Mouse (Mus musculus) lung, embryonic 16.5 days (tissue): ENCODE measurements around the gene Ddx5. TPM values are rescaled to one million over a fixed set of nuclear protein-coding genes. Genes with fewer than 3 reads are reported as not detected.
"Not testable (repeated sequence)": the region's sequence is repeated elsewhere in the genome, so short reads cannot be mapped to it uniquely, and the experiment has no call there.

Source experiments
- ATAC-seq: fragments of 200-750 bp; cut with Nextera tagmentation; 2 replicates; pipeline ENCODE4 v1.8.0; 2017; ENCODE audit warnings: low read depth, mild to moderate bottlenecking, moderate library complexity
- H3K27ac ChIP-seq: fragments of 300-500 bp; sonication (generic); 2 replicates; pipeline ENCODE4 v1.5.1; 2014; ENCODE audit warnings: mild to moderate bottlenecking, control low read depth, low read length
- H3K27me3 ChIP-seq: fragments of 300-500 bp; sonication (generic); 2 replicates; pipeline ENCODE4 v1.6.1; 2014; ENCODE audit warnings: low read depth, low read length, mixed read lengths; ENCODE audit not compliant: control insufficient read depth, insufficient read depth
- H3K36me3 ChIP-seq: fragments of 300-500 bp; sonication (generic); 2 replicates; pipeline ENCODE4 v1.6.1; 2014; ENCODE audit warnings: low read length; ENCODE audit not compliant: control insufficient read depth, insufficient read depth
- H3K4me1 ChIP-seq: fragments of 300-500 bp; sonication (generic); replicated peaks from 2 replicates; pipeline ENCODE4 v1.6.1; 2014; ENCODE audit warnings: low read length, mixed read lengths; ENCODE audit not compliant: control insufficient read depth, insufficient read depth
- H3K4me2 ChIP-seq: fragments of 300-500 bp; sonication (generic); 2 replicates; pipeline ENCODE4 v1.6.1; 2014; ENCODE audit warnings: low read depth, low read length, control low read depth
- H3K4me3 ChIP-seq: fragments of 300-500 bp; sonication (generic); 2 replicates; pipeline ENCODE4 v1.5.1; 2014; ENCODE audit warnings: mild to moderate bottlenecking, low read length, control low read depth
- H3K9ac ChIP-seq: fragments of 300-500 bp; sonication (generic); 2 replicates; pipeline ENCODE4 v1.6.1; 2014; ENCODE audit warnings: low read length, control low read depth
- H3K9me3 ChIP-seq: fragments of 300-500 bp; sonication (generic); 2 replicates; pipeline ENCODE4 v1.6.1; 2016; ENCODE audit warnings: low read length; ENCODE audit not compliant: control insufficient read depth
- WGBS: fragments of 180-500 bp; shearing (Covaris S2); extraction: QIAGEN DNeasy Blood & Tissue Kit; methylation state at CpG from one replicate; pipeline ENCODE4 v1.1.7; 2014; 5-methylcytosine and 5-hydroxymethylcytosine counted together
- polyA plus RNA-seq: library from polyadenylated mRNA; unstranded; fragments of >200 nt; fragmentation: Nextera tagmentation; extraction: Ambion mirVana; gene quantifications from 2 replicates; pipeline ENCODE4 v1.2.1, GENCODE M21; 2015

The Ddx5 gene
- polyA plus RNA-seq, 1 experiment from 2014 or later: 352 TPM

- 47% methylated on average over 5 of the region's 5 CpGs for WGBS
Observed at GRCm38 (mm10) chr11:106755583-106755982, 33.4 kb downstream of the Ddx5 start.

GRCm38 (mm10) chr11:106753314-106753713 lies 35.7 kb downstream of the Ddx5 start:
- Histone ChIP-seq H3K27ac (no peak overlapping the region), H3K27me3 (no peaks in the 10 kb centered on the region), H3K4me3 (no peak overlapping the region), H3K36me3 (no peaks in the 10 kb centered on the region), H3K4me1 (no peaks in the 10 kb centered on the region), H3K4me2 (no peak overlapping the region), H3K9ac (no peak overlapping the region), H3K9me3 (no peaks in the 10 kb centered on the region)
- 62% methylated on average over 6 of the region's 6 CpGs for WGBS
- ATAC-seq: no peak

More at GRCm38 (mm10) chr11:106755583-106755982, 33.4 kb downstream of the Ddx5 start:
- Histone ChIP-seq H3K27ac (no peak overlapping the region), H3K4me3 (no peak overlapping the region), H3K9ac (no peak overlapping the region), H3K4me2 (no peak overlapping the region), H3K36me3 (no peaks in the 10 kb centered on the region), H3K4me1 (no peaks in the 10 kb centered on the region), H3K9me3 (no peaks in the 10 kb centered on the region), H3K27me3 (no peaks in the 10 kb centered on the region)
- ATAC-seq: no peak

- H3K4me2 ChIP-seq: no peak overlapping the region
- 64% methylated on average over 7 of the region's 7 CpGs for WGBS
- H3K9ac ChIP-seq: no peak overlapping the region
- H3K4me3 ChIP-seq: no peak overlapping the region
- H3K36me3 ChIP-seq: no peaks in the 10 kb centered on the region
- H3K27ac ChIP-seq: no peak overlapping the region
- H3K4me1 ChIP-seq: no peaks in the 10 kb centered on the region
- ATAC-seq: no peak
- H3K9me3 ChIP-seq: no peaks in the 10 kb centered on the region
- no peaks in the 10 kb centered on the region for H3K27me3 ChIP-seq
Observed at GRCm38 (mm10) chr11:106752103-106752502, 36.9 kb downstream of the Ddx5 start.

- Histone ChIP-seq H3K27ac (no peak within 1 kb of the TSS), H3K4me1 (no peaks in the 10 kb centered on the region), H3K36me3 (no peaks in the 10 kb centered on the region), H3K9ac (no peak within 1 kb of the TSS), H3K9me3 (no peaks in the 10 kb centered on the region), H3K4me2 (no peak within 1 kb of the TSS), H3K27me3 (no peaks in the 10 kb centered on the region), H3K4me3 (no peak within 1 kb of the TSS)
- WGBS: 71% methylated on average over 17 of the region's 17 CpGs
- ATAC-seq: no peak
Observed at GRCm38 (mm10) chr11:106751039-106752018, 37.7 kb downstream of the Ddx5 start, which contains the start of gene Milr1. Milr1 (plus strand) TSS chr11:106751226.

GRCm38 (mm10) chr11:106750121-106750751 lies 38.7 kb downstream of the Ddx5 start, which contains the start of gene Pecam1:
Pecam1 (minus strand) TSS chr11:106750628.
- Histone ChIP-seq H3K4me3 (no peak within 1 kb of the TSS), H3K4me2 (no peak within 1 kb of the TSS), H3K9me3 (no peaks in the 10 kb centered on the region), H3K27ac (no peak within 1 kb of the TSS), H3K27me3 (no peaks in the 10 kb centered on the region), H3K36me3 (no peaks in the 10 kb centered on the region), H3K9ac (no peak within 1 kb of the TSS), H3K4me1 (no peaks in the 10 kb centered on the region)
- 64% methylated on average over 13 of the region's 13 CpGs for WGBS
- 0 out of 2 replicates have a peak, but pooled peaks have one; percentile 43 for ATAC-seq

- not testable (repeated sequence) for H3K27ac ChIP-seq, ATAC-seq, H3K4me1 ChIP-seq, H3K9ac ChIP-seq, H3K27me3 ChIP-seq, H3K4me3 ChIP-seq, H3K36me3 ChIP-seq, H3K4me2 ChIP-seq, H3K9me3 ChIP-seq
- WGBS: 93% methylated on average over 7 of the region's 7 CpGs
Observed at GRCm38 (mm10) chr11:106749557-106750120, 39.3 kb downstream of the Ddx5 start.

GRCm38 (mm10) chr11:106744949-106745348 lies 44.0 kb downstream of the Ddx5 start:
- H3K36me3 ChIP-seq: no peaks in the 10 kb centered on the region
- WGBS: 88% methylated on average over 5 of the region's 5 CpGs
- no peak for ATAC-seq
- no peak overlapping the region for H3K9ac ChIP-seq
- no peaks in the 10 kb centered on the region for H3K9me3 ChIP-seq
- no peaks in the 10 kb centered on the region for H3K27me3 ChIP-seq
- H3K4me1 ChIP-seq: no peaks in the 10 kb centered on the region
- no peak overlapping the region for H3K4me3 ChIP-seq
- no peak overlapping the region for H3K4me2 ChIP-seq
- no peak overlapping the region for H3K27ac ChIP-seq

GRCm38 (mm10) chr11:106742388-106742841 lies 46.6 kb downstream of the Ddx5 start:
- Histone ChIP-seq H3K4me3 (no peak overlapping the region), H3K9me3 (no peaks in the 10 kb centered on the region), H3K36me3 (no peaks in the 10 kb centered on the region), H3K9ac (no peak overlapping the region), H3K27me3 (no peaks in the 10 kb centered on the region), H3K4me1 (no peaks in the 10 kb centered on the region), H3K27ac (no peak overlapping the region), H3K4me2 (no peak overlapping the region)
- WGBS: 30% methylated on average over 6 of the region's 6 CpGs
- ATAC-seq: no peak

GRCm38 (mm10) chr11:106741826-106742225 lies 47.2 kb downstream of the Ddx5 start:
- no peaks in the 10 kb centered on the region for H3K9me3 ChIP-seq
- no peaks in the 10 kb centered on the region for H3K27me3 ChIP-seq
- H3K36me3 ChIP-seq: no peaks in the 10 kb centered on the region
- H3K27ac ChIP-seq: no peak overlapping the region
- no peak for ATAC-seq
- H3K4me1 ChIP-seq: no peaks in the 10 kb centered on the region
- H3K9ac ChIP-seq: no peak overlapping the region
- H3K4me3 ChIP-seq: no peak overlapping the region
- H3K4me2 ChIP-seq: no peak overlapping the region
- WGBS: 88% methylated on average over 3 of the region's 3 CpGs
